Mouse (Mus musculus): ENCODE measurements around the gene Rps27. TPM values are rescaled to one million over a fixed set of nuclear protein-coding genes. Genes with fewer than 3 reads are reported as not detected.

Rps27 gene
- polyA plus RNA-seq, 2 experiments = 948 to 1,357 TPM

DNA sequence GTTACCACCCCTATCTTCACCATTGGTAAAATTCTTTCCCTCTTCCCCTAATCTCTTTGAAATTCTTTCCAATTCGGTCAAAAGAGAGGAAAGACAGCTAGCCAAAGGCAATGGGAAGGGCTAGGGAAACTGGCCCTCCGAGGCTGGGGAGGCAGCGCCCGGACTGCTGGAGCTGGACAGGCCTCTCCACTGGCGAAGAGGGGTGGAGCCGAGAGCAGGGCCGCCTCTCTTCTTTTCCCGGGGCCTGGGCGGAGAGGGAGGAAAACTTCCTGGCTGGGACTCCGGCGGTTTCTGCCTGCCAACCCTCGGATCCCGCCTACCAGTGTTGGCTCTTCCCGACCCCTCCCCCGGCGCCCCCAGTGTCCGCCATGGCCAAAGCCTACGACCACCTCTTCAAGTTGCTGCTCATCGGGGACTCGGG, 7.1 kb upstream of the Rps27 start:
- Histone ChIP-seq H3K36me3 (replicated peaks; ENCODE audit: control insufficient read depth, insufficient read depth, low read depth) (no peaks in the 10 kb centered on the region), H3K4me2 (ENCODE audit: low read depth) (peak overlapping the region; percentile 85), H3K4me1 (replicated peaks; ENCODE audit: control insufficient read depth in 2 of 2, insufficient read depth in 2 of 2, low read length in 1 of 2) (peaks cover 0 to 15% of the 10 kb centered on the region in 2 experiments; a peak in 3 of 4 replicates), H3K9me3 (ENCODE audit: control insufficient read depth, low read length) (no peaks in the 10 kb centered on the region), H3K4me3 (ENCODE audit: insufficient read depth in 1 of 2, low read depth in 2 of 2, low read length in 2 of 2) (peak overlapping the region; percentile 58 to 61), H3K27ac (no peak overlapping the region), H3K27me3 (ENCODE audit: control insufficient read depth, insufficient read depth, low read length) (no peaks in the 10 kb centered on the region), H3K9ac (replicated peaks) (peak overlapping the region; percentile 65)
- ATAC-seq (ENCODE audit: insufficient read depth) (peak; percentile 54; the same call in 1 of the 2 replicates), DNase-seq (ENCODE audit: low read depth in 3 of 3, low spot score in 3 of 3) (no peak)
- 4% methylated on average over 19 of the region's 20 CpGs for WGBS (ENCODE audit: insufficient replicate concordance)
- TF ChIP-seq CTCF (IDR thresholded peaks at IDR 0.05; ENCODE audit: low read depth) (no peak), EP300 (IDR thresholded peaks at IDR 0.05; ENCODE audit: low read depth) (no peak)

DNA sequence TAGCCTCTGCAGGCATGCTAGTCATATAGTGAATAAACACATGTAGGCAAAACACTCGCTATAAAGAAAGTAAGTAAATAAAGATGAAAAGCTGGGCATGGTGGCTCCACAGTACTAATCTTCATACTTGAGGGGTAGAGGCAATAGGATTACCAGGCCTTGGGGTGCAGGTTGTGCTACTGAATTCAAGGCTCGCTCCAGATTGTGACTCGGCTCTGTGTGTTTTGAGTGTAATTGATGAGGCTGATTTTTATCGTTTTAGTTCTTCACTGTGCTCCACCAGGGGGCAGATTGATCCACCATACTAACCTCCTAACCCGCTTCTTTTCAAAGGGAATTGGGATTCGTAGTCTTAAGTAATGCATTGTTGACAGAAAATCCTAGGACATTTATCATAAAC, 6.6 kb upstream of the Rps27 start:
- Histone ChIP-seq H3K9me3 (ENCODE audit: control insufficient read depth, low read length) (no peaks in the 10 kb centered on the region), H3K27ac (no peak overlapping the region), H3K4me3 (ENCODE audit: insufficient read depth in 1 of 2, low read depth in 2 of 2, low read length in 2 of 2) (peak overlapping the region in 1 of 2 experiments; percentile 58; a peak in 2 of 4 replicates), H3K36me3 (replicated peaks; ENCODE audit: control insufficient read depth, insufficient read depth, low read depth) (no peaks in the 10 kb centered on the region), H3K4me1 (replicated peaks; ENCODE audit: control insufficient read depth in 2 of 2, insufficient read depth in 2 of 2, low read length in 1 of 2) (peaks cover 0 to 15% of the 10 kb centered on the region in 2 experiments; a peak in 3 of 4 replicates), H3K27me3 (ENCODE audit: control insufficient read depth, insufficient read depth, low read length) (no peaks in the 10 kb centered on the region), H3K9ac (replicated peaks) (peak overlapping the region; percentile 65), H3K4me2 (ENCODE audit: low read depth) (peak overlapping the region; percentile 85)
- DNase-seq (ENCODE audit: low read depth in 3 of 3, low spot score in 3 of 3) = peak in 1 of 3 experiments; percentile 49
- WGBS (ENCODE audit: insufficient replicate concordance) = 15% methylated on average over 6 of the region's 6 CpGs
- peak; percentile 44; the same call in 1 of the 2 replicates for ATAC-seq (ENCODE audit: insufficient read depth)
- peak; percentile 66 for TF ChIP-seq CTCF (IDR thresholded peaks at IDR 0.05; ENCODE audit: low read depth)
- no peak for TF ChIP-seq EP300 (IDR thresholded peaks at IDR 0.05; ENCODE audit: low read depth)

DNA sequence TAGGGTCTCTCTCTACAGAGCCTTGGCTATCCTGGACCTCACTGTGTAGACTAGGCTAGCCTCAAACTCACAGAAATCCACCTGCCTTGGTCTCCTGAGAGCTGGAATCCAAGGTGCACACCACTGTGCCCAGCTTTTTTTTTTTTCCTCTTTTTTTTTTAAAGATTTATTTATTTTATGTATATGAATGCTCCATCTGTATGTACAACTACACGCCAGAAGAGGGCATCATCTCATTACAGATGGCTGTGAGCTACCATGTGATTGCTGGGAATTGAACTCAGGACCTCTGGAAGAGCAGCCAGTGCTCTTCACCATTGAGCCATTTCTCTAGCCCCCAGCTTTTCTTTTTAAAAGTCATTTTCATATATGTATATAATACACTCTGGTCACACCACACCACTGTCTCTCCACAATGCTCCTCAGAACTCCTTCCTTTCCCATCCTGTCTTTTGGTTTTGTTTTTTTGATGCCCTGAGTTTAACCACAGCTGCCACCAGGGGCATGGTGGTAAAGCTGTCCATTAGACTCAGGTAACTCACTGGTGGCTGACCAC, 2.5 kb upstream of the Rps27 start:
- no peak overlapping the region for H3K9ac ChIP-seq (replicated peaks)
- H3K27me3 ChIP-seq (ENCODE audit: control insufficient read depth, insufficient read depth, low read length) = no peaks in the 10 kb centered on the region
- H3K4me2 ChIP-seq (ENCODE audit: low read depth) = no peak overlapping the region
- ATAC-seq (ENCODE audit: insufficient read depth) (no peak), DNase-seq (ENCODE audit: low read depth in 3 of 3, low spot score in 3 of 3) (no peak)
- H3K4me1 ChIP-seq (replicated peaks; ENCODE audit: control insufficient read depth in 2 of 2, insufficient read depth in 2 of 2, low read length in 1 of 2) = peaks cover 24% of the 10 kb centered on the region in 2 experiments
- 19% methylated on average over 1 of the region's 1 CpGs for WGBS (ENCODE audit: insufficient replicate concordance)
- no peak overlapping the region for H3K27ac ChIP-seq
- no peaks in the 10 kb centered on the region for H3K9me3 ChIP-seq (ENCODE audit: control insufficient read depth, low read length)
- H3K36me3 ChIP-seq (replicated peaks; ENCODE audit: control insufficient read depth, insufficient read depth, low read depth) = peaks cover 18% of the 10 kb centered on the region
- TF ChIP-seq CTCF (IDR thresholded peaks at IDR 0.05; ENCODE audit: low read depth) (peak; percentile 40), EP300 (IDR thresholded peaks at IDR 0.05; ENCODE audit: low read depth) (no peak)
- no peak overlapping the region for H3K4me3 ChIP-seq (ENCODE audit: insufficient read depth in 1 of 2, low read depth in 2 of 2, low read length in 2 of 2)

DNA sequence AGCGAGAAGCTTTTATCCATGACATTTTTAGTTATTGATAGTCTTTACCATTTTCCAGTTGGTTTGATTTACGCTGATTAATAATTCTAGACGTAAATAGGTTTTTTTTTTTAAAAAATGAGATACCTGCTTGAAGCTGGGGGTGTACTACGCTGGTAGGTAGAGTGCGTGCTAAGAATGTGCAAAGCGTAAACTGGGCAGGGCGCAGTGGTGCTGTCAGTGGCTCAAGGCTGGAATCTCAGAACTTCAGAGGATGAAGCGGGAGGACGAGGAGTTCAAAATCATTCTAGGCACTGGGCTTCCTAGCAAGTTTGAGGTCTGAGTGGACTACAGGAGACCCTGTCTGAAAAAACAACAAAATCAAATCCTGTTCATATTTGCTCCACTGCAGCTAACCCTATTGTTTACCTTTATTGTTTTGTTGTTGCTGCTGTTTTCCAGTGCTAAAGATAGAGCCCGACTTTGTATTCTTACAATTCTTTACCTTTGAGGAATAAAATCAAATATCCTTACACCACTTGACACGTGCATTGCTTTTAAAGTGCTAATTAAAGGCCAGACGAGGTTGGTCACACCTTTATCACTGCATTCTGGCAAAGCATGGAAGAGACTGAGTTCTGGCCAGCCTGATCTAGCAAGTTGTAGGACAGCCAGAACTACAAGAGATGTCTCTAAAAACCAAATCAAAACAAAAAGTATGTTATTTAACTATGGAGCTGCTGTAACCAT, 669 bp upstream of the Rps27 start:
- peak overlapping the region; percentile 69 to 100 for H3K4me3 ChIP-seq (ENCODE audit: insufficient read depth in 1 of 2, low read depth in 2 of 2, low read length in 2 of 2)
- WGBS (ENCODE audit: insufficient replicate concordance) = 12% methylated on average over 12 of the region's 12 CpGs
- DNase-seq (ENCODE audit: low read depth in 3 of 3, low spot score in 3 of 3) (no peak), ATAC-seq (ENCODE audit: insufficient read depth) (peak; percentile 46; the same call in 1 of the 2 replicates)
- H3K27me3 ChIP-seq (ENCODE audit: control insufficient read depth, insufficient read depth, low read length) = no peaks in the 10 kb centered on the region
- H3K9me3 ChIP-seq (ENCODE audit: control insufficient read depth, low read length) = no peaks in the 10 kb centered on the region
- H3K9ac ChIP-seq (replicated peaks) = peak overlapping the region; percentile 70
- peak overlapping the region; percentile 97 for H3K4me2 ChIP-seq (ENCODE audit: low read depth)
- H3K36me3 ChIP-seq (replicated peaks; ENCODE audit: control insufficient read depth, insufficient read depth, low read depth) = peaks cover 36% of the 10 kb centered on the region
- H3K4me1 ChIP-seq (replicated peaks; ENCODE audit: control insufficient read depth in 2 of 2, insufficient read depth in 2 of 2, low read length in 1 of 2) = peaks cover 20 to 26% of the 10 kb centered on the region in 2 experiments
- H3K27ac ChIP-seq = no peak overlapping the region
- TF ChIP-seq EP300 (IDR thresholded peaks at IDR 0.05; ENCODE audit: low read depth) = no peak
- no peak for TF ChIP-seq CTCF (IDR thresholded peaks at IDR 0.05; ENCODE audit: low read depth)

DNA sequence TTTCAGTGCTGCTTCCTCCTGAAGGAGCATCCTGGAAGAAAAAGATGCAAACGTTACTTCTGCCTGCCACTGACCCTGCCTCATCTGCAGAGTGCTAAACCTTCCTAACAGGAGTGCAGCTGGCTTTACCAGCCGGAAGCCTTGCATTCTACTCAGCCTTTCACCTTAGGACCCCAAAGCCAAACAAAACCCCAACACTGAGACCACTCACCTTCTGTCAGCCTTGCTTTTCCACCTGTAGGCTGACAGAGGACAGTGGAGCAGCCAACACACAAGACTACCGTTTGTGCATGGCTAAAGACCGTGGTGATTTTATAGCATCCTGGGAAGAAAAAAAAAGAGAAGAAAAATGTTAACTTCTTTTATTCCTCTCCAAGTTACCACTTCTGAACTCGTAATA, 728 bp downstream of the Rps27 start:
- Histone ChIP-seq H3K4me3 (ENCODE audit: insufficient read depth in 1 of 2, low read depth in 2 of 2, low read length in 2 of 2) (peak overlapping the region; percentile 69 to 100), H3K9me3 (ENCODE audit: control insufficient read depth, low read length) (no peaks in the 10 kb centered on the region), H3K27ac (peak overlapping the region; percentile 37), H3K9ac (replicated peaks) (peak overlapping the region; percentile 70), H3K4me1 (replicated peaks; ENCODE audit: control insufficient read depth in 2 of 2, insufficient read depth in 2 of 2, low read length in 1 of 2) (peaks cover 20 to 26% of the 10 kb centered on the region in 2 experiments), H3K4me2 (ENCODE audit: low read depth) (peak overlapping the region; percentile 97), H3K27me3 (ENCODE audit: control insufficient read depth, insufficient read depth, low read length) (no peaks in the 10 kb centered on the region), H3K36me3 (replicated peaks; ENCODE audit: control insufficient read depth, insufficient read depth, low read depth) (peaks cover 48% of the 10 kb centered on the region)
- ATAC-seq (ENCODE audit: insufficient read depth) = no peak
- no peak for DNase-seq (ENCODE audit: low read depth in 3 of 3, low spot score in 3 of 3)
- 2% methylated on average over 5 of the region's 5 CpGs for WGBS (ENCODE audit: insufficient replicate concordance)
- TF ChIP-seq CTCF (IDR thresholded peaks at IDR 0.05; ENCODE audit: low read depth) (no peak), EP300 (IDR thresholded peaks at IDR 0.05; ENCODE audit: low read depth) (no peak)
